Mouse (Mus musculus): ENCODE results near the gene Bco2. TPM values are rescaled to one million over a fixed set of nuclear protein-coding genes. Genes with fewer than 3 reads are reported as not detected.

Gene Bco2
- total RNA-seq, 2 experiments from 2014 or later, result 1.9 to 2.0 TPM

Other genes starting within 250 kb of the Bco2 start
- gene Rpl10-ps3, start 210.2 kb downstream of the Bco2 start, total RNA-seq (2021), result 100 to 1,000 TPM; 384 to 390 TPM
- under 1 TPM in 1 of 2 experiments, not detected in 1; 0.27 TPM for gene Plet1, start 60.7 kb downstream of the Bco2 start, total RNA-seq (2021)
- gene Pts, start 26.5 kb downstream of the Bco2 start, total RNA-seq (2021), result 10 to 100 TPM; 38.2 to 42.9 TPM
- gene Il18, start 354 bp downstream of the Bco2 start, total RNA-seq (2021), result 10 to 100 TPM; 23.8 to 27.2 TPM
- not detected for gene Tex12, start 6.1 kb upstream of the Bco2 start, total RNA-seq (2021)
- 100 to 1,000 TPM; 140 to 155 TPM for gene Sdhd, start 48.6 kb upstream of the Bco2 start, total RNA-seq (2021)
- 100 to 1,000 TPM; 217 to 234 TPM for gene Timm8b, start 48.7 kb upstream of the Bco2 start, total RNA-seq (2021)
- gene Pih1d2, start 62.1 kb upstream of the Bco2 start, total RNA-seq (2021), result 1 to 10 TPM; 1.9 to 3.1 TPM
- 10 to 100 TPM; 24.4 to 26.4 TPM for gene Nkapd1, start 62.3 kb upstream of the Bco2 start, total RNA-seq (2021)
- gene Dlat, start 104.6 kb upstream of the Bco2 start, total RNA-seq (2021), result 100 to 1,000 TPM; 128 to 140 TPM
- gene Dixdc1, start 184.3 kb upstream of the Bco2 start, total RNA-seq (2021), result 10 to 100 TPM; 65.0 to 66.6 TPM
- gene 2310030G06Rik, start 191.4 kb upstream of the Bco2 start, total RNA-seq (2021), result 1 to 10 TPM; 1.3 to 1.8 TPM
- 10 to 100 TPM; 43.1 to 44.7 TPM for gene Cryab, start 196.1 kb upstream of the Bco2 start, total RNA-seq (2021)
- gene Hspb2, start 197.2 kb upstream of the Bco2 start, total RNA-seq (2021), result 1 to 10 TPM in 1 of 2 experiments, under 1 TPM in 1; 0.85 to 1.1 TPM
- 1 to 10 TPM; 5.5 to 6.2 TPM for gene Fdxacb1, start 213.1 kb upstream of the Bco2 start, total RNA-seq (2021)
- gene Alg9, start 219.8 kb upstream of the Bco2 start, total RNA-seq (2021), result 10 to 100 TPM; 35.3 to 35.6 TPM
- gene 1110032A03Rik, start 220.3 kb upstream of the Bco2 start, total RNA-seq (2021), result 10 to 100 TPM; 25.8 to 29.4 TPM